Mouse (Mus musculus): ENCODE measurements around the gene Best2. TPM values are rescaled to one million over a fixed set of nuclear protein-coding genes. Genes with fewer than 3 reads are reported as not detected.

Best2 gene
- polyA plus RNA-seq, 1 experiment from 2014 or later = not detected

DNA sequence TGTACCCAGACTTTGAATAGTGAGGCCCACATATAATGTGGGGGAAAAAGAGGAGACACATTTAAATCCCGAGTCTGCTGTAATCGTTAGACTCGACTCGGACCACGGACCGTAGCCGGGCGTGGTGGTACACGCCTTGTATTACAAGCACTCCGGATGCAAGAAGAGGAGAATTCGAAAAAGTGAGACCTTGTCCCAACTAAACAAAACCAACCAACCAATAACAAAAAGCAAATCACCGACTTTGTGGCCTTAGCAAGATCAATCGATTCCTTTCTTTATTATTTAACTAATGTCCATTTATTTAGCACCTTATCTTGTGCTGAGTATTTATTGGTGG is 13.2 kb upstream of the Best2 start:
- Histone ChIP-seq H3K4me2 (ENCODE audit: low read length) (peak overlapping the region; percentile 90), H3K9ac (replicated peaks; ENCODE audit: low read length) (peak overlapping the region; percentile 96), H3K4me3 (replicated peaks; ENCODE audit: low read depth, low read length) (peak overlapping the region; percentile 99), H3K27me3 (ENCODE audit: control insufficient read depth, insufficient read depth, low read length) (no peaks in the 10 kb centered on the region), H3K36me3 (ENCODE audit: control insufficient read depth, insufficient read depth, low read length) (peaks cover 44% of the 10 kb centered on the region), H3K9me3 (ENCODE audit: control insufficient read depth, low read length) (no peaks in the 10 kb centered on the region), H3K4me1 (ENCODE audit: control insufficient read depth, insufficient read depth, low read length) (peaks cover 36% of the 10 kb centered on the region), H3K27ac (replicated peaks; ENCODE audit: low read depth, low read length) (peak overlapping the region; percentile 85)
- ATAC-seq (ENCODE audit: low FRiP score, low TSS enrichment) (no peak), DNase-seq (peak; percentile 32)
- 1% methylated on average over 13 of the region's 13 CpGs for WGBS

DNA sequence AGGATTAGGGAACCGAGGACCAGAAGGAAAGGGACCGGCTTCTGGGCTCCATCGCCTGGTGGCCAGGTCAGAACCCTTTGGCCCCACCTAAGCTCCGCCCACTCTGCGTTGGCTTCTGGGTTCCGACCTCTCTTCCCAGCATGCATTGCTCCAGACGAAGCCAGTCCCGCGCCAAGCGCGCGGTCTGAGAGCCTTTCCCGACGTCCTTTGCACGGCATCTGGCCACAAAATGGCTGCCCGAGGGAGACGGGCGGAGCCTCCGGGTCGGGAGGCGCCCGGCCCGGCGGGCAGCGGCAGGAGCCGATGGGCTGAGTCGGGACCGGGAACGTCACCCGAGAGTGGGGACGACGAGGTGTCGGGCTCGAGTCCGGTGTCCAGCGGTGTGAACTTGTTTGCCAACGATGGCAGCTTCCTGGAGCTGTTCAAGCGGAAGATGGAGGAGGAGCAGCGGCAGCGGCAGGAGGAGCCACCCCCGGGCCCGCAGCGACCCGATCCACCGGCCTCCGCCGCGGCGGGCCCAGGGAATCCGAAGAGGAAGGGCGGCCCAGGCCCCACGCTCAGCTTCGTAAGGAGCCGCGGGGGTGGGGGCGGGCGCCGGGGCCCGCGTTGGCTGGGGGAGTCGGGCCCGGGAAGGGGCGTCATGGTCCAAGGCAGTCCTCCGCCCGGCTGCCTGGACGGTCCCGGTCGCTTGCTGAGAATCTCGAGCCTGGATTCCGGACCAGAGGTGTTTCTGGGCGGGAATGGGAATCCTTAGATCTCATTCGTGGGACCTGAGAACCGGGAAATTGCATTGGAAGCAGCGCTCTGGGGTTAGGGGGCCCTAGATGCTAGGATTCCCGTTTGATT is 12.6 kb upstream of the Best2 start, which contains the start of gene Trir:
Trir (plus strand) TSS at position 154 of the 846 bp plus-strand sequence.
- peak within 1 kb of the TSS; percentile 96 for H3K9ac ChIP-seq (replicated peaks; ENCODE audit: low read length)
- peaks cover 36% of the 10 kb centered on the region for H3K4me1 ChIP-seq (ENCODE audit: control insufficient read depth, insufficient read depth, low read length)
- ATAC-seq (ENCODE audit: low FRiP score, low TSS enrichment) (peak; percentile 80), DNase-seq (peak; percentile 98)
- H3K4me3 ChIP-seq (replicated peaks; ENCODE audit: low read depth, low read length) = peak within 1 kb of the TSS; percentile 99
- under 1% methylated on average over 71 of the region's 75 CpGs for WGBS
- H3K27me3 ChIP-seq (ENCODE audit: control insufficient read depth, insufficient read depth, low read length) = no peaks in the 10 kb centered on the region
- peak within 1 kb of the TSS; percentile 90 for H3K4me2 ChIP-seq (ENCODE audit: low read length)
- H3K9me3 ChIP-seq (ENCODE audit: control insufficient read depth, low read length) = no peaks in the 10 kb centered on the region
- H3K27ac ChIP-seq (replicated peaks; ENCODE audit: low read depth, low read length) = peak within 1 kb of the TSS; percentile 85
- peaks cover 45% of the 10 kb centered on the region for H3K36me3 ChIP-seq (ENCODE audit: control insufficient read depth, insufficient read depth, low read length)

DNA sequence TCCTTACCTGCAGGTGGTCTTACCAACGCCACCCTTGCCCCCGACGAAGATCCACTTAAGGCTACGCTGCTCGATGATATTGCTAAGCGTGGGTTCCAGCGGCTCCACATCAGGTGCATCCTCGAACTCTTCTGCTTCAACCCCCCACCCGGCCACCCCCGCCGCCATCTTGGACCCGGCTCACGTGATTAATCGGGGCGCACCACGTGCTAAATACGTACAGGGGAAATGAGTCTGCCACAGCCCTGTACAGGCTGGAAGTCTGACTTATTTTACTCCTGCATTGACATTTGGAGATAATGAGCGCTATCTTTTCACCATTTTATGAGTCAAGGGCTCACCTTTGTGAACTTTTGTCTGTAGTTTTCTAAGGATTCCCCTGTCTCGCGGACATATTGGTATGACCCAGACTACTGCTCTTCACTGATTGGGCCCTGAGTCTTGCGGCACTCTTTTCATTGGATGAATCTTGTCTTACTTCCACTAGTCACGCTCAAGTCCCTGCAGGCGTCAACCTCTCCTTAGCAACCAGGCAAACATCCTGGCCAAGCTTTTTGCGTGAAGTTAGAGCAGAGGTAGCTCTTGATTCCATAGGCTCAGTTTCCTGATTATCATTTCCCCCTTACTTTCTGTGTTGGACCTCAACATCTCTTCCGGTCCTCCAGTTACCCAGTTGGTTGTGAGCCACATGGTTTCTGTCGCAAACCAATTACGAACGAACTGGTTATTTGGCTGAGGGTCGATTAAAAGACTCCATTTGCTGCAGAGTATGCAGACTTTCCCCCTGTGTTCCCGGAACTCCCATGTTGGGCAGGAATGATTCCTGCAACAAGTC is 11.0 kb upstream of the Best2 start, which contains the start of gene Asna1:
Asna1 (minus strand) TSS at position 184 of the 835 bp plus-strand sequence.
- WGBS = 6% methylated on average over 30 of the region's 30 CpGs
- Histone ChIP-seq H3K4me3 (replicated peaks; ENCODE audit: low read depth, low read length) (peak within 1 kb of the TSS; percentile 89), H3K9ac (replicated peaks; ENCODE audit: low read length) (peak within 1 kb of the TSS; percentile 70), H3K4me1 (ENCODE audit: control insufficient read depth, insufficient read depth, low read length) (peaks cover 36% of the 10 kb centered on the region), H3K27me3 (ENCODE audit: control insufficient read depth, insufficient read depth, low read length) (no peaks in the 10 kb centered on the region), H3K36me3 (ENCODE audit: control insufficient read depth, insufficient read depth, low read length) (peaks cover 47% of the 10 kb centered on the region), H3K27ac (replicated peaks; ENCODE audit: low read depth, low read length) (peak within 1 kb of the TSS; percentile 55), H3K4me2 (ENCODE audit: low read length) (peak within 1 kb of the TSS; percentile 90), H3K9me3 (ENCODE audit: control insufficient read depth, low read length) (no peaks in the 10 kb centered on the region)
- ATAC-seq (ENCODE audit: low FRiP score, low TSS enrichment) (peak; percentile 87), DNase-seq (peak; percentile 93)

DNA sequence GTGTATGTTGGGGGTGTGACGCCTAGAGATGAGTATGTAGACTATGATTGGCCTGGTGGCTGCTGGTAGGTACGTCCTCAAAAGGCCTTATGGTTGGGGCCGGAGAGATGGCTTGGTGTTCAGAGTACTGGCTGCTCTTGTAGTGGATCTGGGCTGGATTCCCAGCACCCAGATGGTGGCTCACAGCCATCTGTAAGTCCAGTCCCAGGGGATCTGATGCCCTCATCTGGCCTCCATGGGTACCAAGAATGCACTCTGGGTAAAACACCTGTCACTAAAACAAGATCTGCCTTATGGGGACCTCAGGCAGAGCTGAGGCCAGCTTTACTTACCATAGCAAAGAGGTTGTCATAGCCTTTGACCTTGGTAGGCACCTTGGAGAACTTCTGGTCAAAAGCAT is 9.5 kb upstream of the Best2 start:
- DNase-seq (no peak), ATAC-seq (ENCODE audit: low FRiP score, low TSS enrichment) (no peak)
- no peak overlapping the region for H3K9ac ChIP-seq (replicated peaks; ENCODE audit: low read length)
- no peak overlapping the region for H3K27ac ChIP-seq (replicated peaks; ENCODE audit: low read depth, low read length)
- H3K4me2 ChIP-seq (ENCODE audit: low read length) = peak overlapping the region; percentile 90
- WGBS = 99% methylated on average over 3 of the region's 3 CpGs
- H3K36me3 ChIP-seq (ENCODE audit: control insufficient read depth, insufficient read depth, low read length) = peaks cover 49% of the 10 kb centered on the region
- H3K4me3 ChIP-seq (replicated peaks; ENCODE audit: low read depth, low read length) = peak overlapping the region; percentile 89
- H3K4me1 ChIP-seq (ENCODE audit: control insufficient read depth, insufficient read depth, low read length) = peaks cover 32% of the 10 kb centered on the region
- no peaks in the 10 kb centered on the region for H3K9me3 ChIP-seq (ENCODE audit: control insufficient read depth, low read length)
- H3K27me3 ChIP-seq (ENCODE audit: control insufficient read depth, insufficient read depth, low read length) = no peaks in the 10 kb centered on the region

DNA sequence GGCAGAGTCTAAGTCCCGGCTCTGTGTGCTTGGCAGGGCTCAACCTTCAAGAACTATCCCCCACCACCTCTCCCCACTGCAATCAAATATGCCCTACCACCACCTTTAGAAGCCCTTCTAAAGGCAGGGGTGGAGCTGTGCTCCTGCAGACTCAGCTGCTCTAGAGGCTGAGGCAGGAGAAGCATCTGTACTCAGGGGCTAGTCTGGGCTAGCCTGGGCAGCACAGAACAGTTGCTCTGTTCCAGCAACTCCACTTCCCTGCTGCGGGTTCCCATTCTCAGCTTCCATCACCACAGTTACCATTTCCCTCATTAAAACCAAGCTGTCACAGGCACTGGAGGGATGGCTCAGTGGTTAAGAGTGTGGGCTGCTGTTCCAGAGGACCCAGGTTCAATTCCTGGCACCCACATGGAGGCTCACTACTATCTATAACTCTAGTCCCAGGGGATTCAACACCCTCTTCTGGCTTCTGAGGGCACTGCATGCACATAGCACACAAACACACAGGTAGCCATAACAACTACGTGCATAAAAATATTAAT is 7.3 kb upstream of the Best2 start:
- no peak overlapping the region for H3K4me3 ChIP-seq (replicated peaks; ENCODE audit: low read depth, low read length)
- peaks cover 63% of the 10 kb centered on the region for H3K36me3 ChIP-seq (ENCODE audit: control insufficient read depth, insufficient read depth, low read length)
- H3K27me3 ChIP-seq (ENCODE audit: control insufficient read depth, insufficient read depth, low read length) = no peaks in the 10 kb centered on the region
- no peak overlapping the region for H3K27ac ChIP-seq (replicated peaks; ENCODE audit: low read depth, low read length)
- H3K4me2 ChIP-seq (ENCODE audit: low read length) = no peak overlapping the region
- H3K9me3 ChIP-seq (ENCODE audit: control insufficient read depth, low read length) = no peaks in the 10 kb centered on the region
- DNase-seq = no peak
- ATAC-seq (ENCODE audit: low FRiP score, low TSS enrichment) = no peak
- H3K4me1 ChIP-seq (ENCODE audit: control insufficient read depth, insufficient read depth, low read length) = peaks cover 19% of the 10 kb centered on the region
- 94% methylated on average over 3 of the region's 3 CpGs for WGBS
- H3K9ac ChIP-seq (replicated peaks; ENCODE audit: low read length) = no peak overlapping the region

DNA sequence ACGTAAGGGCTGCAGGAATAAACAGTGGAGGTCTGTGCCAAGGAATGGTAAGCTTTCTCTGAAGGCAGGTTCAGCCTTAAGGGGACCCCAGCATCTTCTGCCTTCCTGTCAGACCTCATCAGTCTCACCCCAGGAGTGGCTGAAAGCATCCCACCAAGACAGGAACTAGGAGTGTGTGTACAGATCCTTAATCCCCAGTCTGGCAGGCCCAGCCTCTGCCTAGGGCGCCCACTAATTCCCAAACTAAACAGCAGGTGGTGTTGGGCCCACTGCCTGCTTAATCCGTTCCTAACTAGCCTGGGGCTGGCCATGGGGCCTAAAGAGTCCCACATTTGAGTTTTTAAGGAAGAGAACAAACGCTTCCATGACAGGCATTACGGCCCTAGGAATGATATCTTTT is 2.9 kb upstream of the Best2 start:
- DNase-seq (peak; percentile 27), ATAC-seq (ENCODE audit: low FRiP score, low TSS enrichment) (no peak)
- H3K36me3 ChIP-seq (ENCODE audit: control insufficient read depth, insufficient read depth, low read length) = peaks cover 47% of the 10 kb centered on the region
- H3K4me1 ChIP-seq (ENCODE audit: control insufficient read depth, insufficient read depth, low read length) = 0 out of 2 replicates have a peak, but pooled peaks cover 4% of the 10 kb centered on the region
- H3K27ac ChIP-seq (replicated peaks; ENCODE audit: low read depth, low read length) = no peak overlapping the region
- H3K27me3 ChIP-seq (ENCODE audit: control insufficient read depth, insufficient read depth, low read length) = peaks cover 7% of the 10 kb centered on the region; the same call in 1 of the 2 replicates
- no peak overlapping the region for H3K9ac ChIP-seq (replicated peaks; ENCODE audit: low read length)
- H3K4me3 ChIP-seq (replicated peaks; ENCODE audit: low read depth, low read length) = no peak overlapping the region
- H3K4me2 ChIP-seq (ENCODE audit: low read length) = no peak overlapping the region
- 22% methylated on average over 5 of the region's 5 CpGs for WGBS
- no peaks in the 10 kb centered on the region for H3K9me3 ChIP-seq (ENCODE audit: control insufficient read depth, low read length)

DNA sequence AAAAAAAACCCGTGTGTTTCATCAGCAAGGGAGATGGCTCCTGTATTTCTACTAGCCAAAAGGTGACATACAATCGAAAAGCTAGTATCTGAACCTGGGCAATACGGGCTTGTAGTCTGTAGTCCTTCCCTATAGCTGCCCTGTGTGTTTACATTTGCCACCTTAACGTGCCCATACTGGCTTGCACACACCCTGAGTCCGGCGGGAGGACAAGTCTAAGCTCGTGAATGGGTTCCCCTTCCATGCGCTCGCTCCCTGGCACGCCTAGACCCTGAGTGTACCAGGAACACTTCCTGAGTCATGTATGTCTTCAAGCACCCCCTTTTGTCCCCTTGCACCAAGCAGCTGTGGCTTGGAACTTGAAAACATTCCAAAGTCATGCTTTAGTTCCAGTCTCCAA is 2.4 kb upstream of the Best2 start:
- Histone ChIP-seq H3K27me3 (ENCODE audit: control insufficient read depth, insufficient read depth, low read length) (peaks cover 7% of the 10 kb centered on the region; the same call in 1 of the 2 replicates), H3K4me1 (ENCODE audit: control insufficient read depth, insufficient read depth, low read length) (0 out of 2 replicates have a peak, but pooled peaks cover 4% of the 10 kb centered on the region), H3K9ac (replicated peaks; ENCODE audit: low read length) (no peak overlapping the region), H3K36me3 (ENCODE audit: control insufficient read depth, insufficient read depth, low read length) (peaks cover 42% of the 10 kb centered on the region), H3K27ac (replicated peaks; ENCODE audit: low read depth, low read length) (no peak overlapping the region), H3K4me2 (ENCODE audit: low read length) (no peak overlapping the region), H3K9me3 (ENCODE audit: control insufficient read depth, low read length) (no peaks in the 10 kb centered on the region), H3K4me3 (replicated peaks; ENCODE audit: low read depth, low read length) (no peak overlapping the region)
- ATAC-seq (ENCODE audit: low FRiP score, low TSS enrichment) (no peak), DNase-seq (no peak)
- WGBS = 69% methylated on average over 10 of the region's 10 CpGs

DNA sequence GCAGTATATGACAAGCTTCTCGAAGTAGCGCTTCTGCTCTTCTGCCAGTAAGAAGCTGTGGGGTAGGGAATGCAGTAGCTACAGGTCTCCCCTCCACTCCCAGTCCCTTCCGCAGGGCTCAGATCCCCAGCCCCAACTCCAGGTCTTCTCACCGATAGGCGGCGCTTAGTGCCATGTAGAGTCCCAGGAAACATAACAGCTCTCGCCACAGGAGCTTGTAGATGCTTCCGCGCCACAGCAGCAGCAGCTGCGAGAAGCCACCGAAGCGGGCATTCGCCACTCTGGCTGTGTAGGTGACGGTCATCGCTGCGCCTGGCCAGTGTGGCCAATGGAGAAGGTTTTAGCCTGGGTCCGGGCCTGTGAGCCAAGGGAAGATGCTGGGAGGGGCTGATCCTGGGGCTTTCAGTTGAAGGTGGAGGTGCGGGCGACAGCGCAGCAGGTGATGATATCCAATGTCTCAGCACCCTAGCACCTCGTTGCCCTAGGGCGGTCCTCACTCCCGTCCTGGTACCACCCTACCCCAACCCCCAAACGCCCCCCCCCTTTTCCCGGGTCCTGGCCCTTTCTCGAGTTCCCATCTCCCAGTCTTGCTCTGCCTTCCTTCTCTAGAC is 996 bp downstream of the Best2 start:
- Histone ChIP-seq H3K9me3 (ENCODE audit: control insufficient read depth, low read length) (no peaks in the 10 kb centered on the region), H3K27me3 (ENCODE audit: control insufficient read depth, insufficient read depth, low read length) (peaks cover 20% of the 10 kb centered on the region), H3K9ac (replicated peaks; ENCODE audit: low read length) (peak overlapping the region; percentile 45), H3K36me3 (ENCODE audit: control insufficient read depth, insufficient read depth, low read length) (peaks cover 9% of the 10 kb centered on the region), H3K4me3 (replicated peaks; ENCODE audit: low read depth, low read length) (peak overlapping the region; percentile 25), H3K27ac (replicated peaks; ENCODE audit: low read depth, low read length) (no peak overlapping the region), H3K4me1 (ENCODE audit: control insufficient read depth, insufficient read depth, low read length) (0 out of 2 replicates have a peak, but pooled peaks cover 4% of the 10 kb centered on the region), H3K4me2 (ENCODE audit: low read length) (peak overlapping the region; percentile 57)
- DNase-seq (peak; percentile 90), ATAC-seq (ENCODE audit: low FRiP score, low TSS enrichment) (peak; percentile 57; the same call in 1 of the 2 replicates)
- 5% methylated on average over 26 of the region's 26 CpGs for WGBS
